Mouse (Mus musculus) forebrain, embryonic 13.5 days (tissue): ENCODE results near the gene Slc6a20a. TPM values are rescaled to one million over a fixed set of nuclear protein-coding genes. Genes with fewer than 3 reads are reported as not detected.

ENCODE experiments used
- ATAC-seq: fragments of 200-750 bp; cut with Nextera tagmentation; 2 replicates; pipeline ENCODE4 v1.8.0; 2017
- H3K27ac ChIP-seq: fragments of 300-500 bp; sonication (generic); 2 replicates; pipeline ENCODE4 v1.5.1; 2015; ENCODE audit warnings: inconsistent platforms, mild to moderate bottlenecking, moderate library complexity
- H3K27me3 ChIP-seq: fragments of 300-500 bp; sonication (generic); 2 replicates; pipeline ENCODE4 v1.6.1; 2015; ENCODE audit warnings: mild to moderate bottlenecking, inconsistent platforms
- H3K36me3 ChIP-seq: fragments of 300-500 bp; sonication (generic); 2 replicates; pipeline ENCODE4 v1.6.1; 2015; ENCODE audit warnings: mild to moderate bottlenecking, inconsistent platforms; ENCODE audit not compliant: poor library complexity, severe bottlenecking
- H3K4me1 ChIP-seq: fragments of 300-500 bp; sonication (generic); 2 replicates; pipeline ENCODE4 v1.6.1; 2015; ENCODE audit warnings: inconsistent platforms
- H3K4me2 ChIP-seq: fragments of 300-500 bp; sonication (generic); 2 replicates; pipeline ENCODE4 v1.6.1; 2015; ENCODE audit warnings: inconsistent platforms, mild to moderate bottlenecking, moderate library complexity
- H3K4me3 ChIP-seq: fragments of 300-500 bp; sonication (generic); 2 replicates; pipeline ENCODE4 v1.5.1; 2015; ENCODE audit warnings: mild to moderate bottlenecking, inconsistent platforms
- H3K9ac ChIP-seq: fragments of 300-500 bp; sonication (generic); 2 replicates; pipeline ENCODE4 v1.6.1; 2015; ENCODE audit warnings: mild to moderate bottlenecking, inconsistent platforms
- H3K9me3 ChIP-seq: fragments of 300-500 bp; sonication (generic); replicated peaks from 2 replicates; pipeline ENCODE4 v1.6.1; 2016; ENCODE audit warnings: inconsistent platforms
- WGBS: fragments of 180-500 bp; shearing (Covaris S2); methylation state at CpG from one replicate; pipeline ENCODE4 v1.1.7; 2015; 5-methylcytosine and 5-hydroxymethylcytosine counted together
- polyA plus RNA-seq: library from polyadenylated mRNA; unstranded; fragments of >200 nt; fragmentation: Nextera tagmentation; extraction: Ambion mirVana; gene quantifications from 2 replicates; pipeline ENCODE4 v1.2.1, GENCODE M21; 2015

Slc6a20a gene
- polyA plus RNA-seq, 1 experiment from 2014 or later: 0.77 TPM

- ATAC-seq: no peak
- Histone ChIP-seq H3K36me3 (no peaks in the 10 kb centered on the region), H3K27ac (no peak overlapping the region), H3K9ac (no peak overlapping the region), H3K4me2 (no peak overlapping the region), H3K27me3 (no peaks in the 10 kb centered on the region), H3K4me3 (no peak overlapping the region), H3K9me3 (no peaks in the 10 kb centered on the region), H3K4me1 (no peaks in the 10 kb centered on the region)
- 86% methylated on average over 3 of the region's 3 CpGs for WGBS
These were observed 47.0 kb downstream of the Slc6a20a start for GRCm38 (mm10) chr9:123631666-123632065.

GRCm38 (mm10) chr9:123625821-123626220 is 52.9 kb downstream of the Slc6a20a start:
- ATAC-seq: no peak
- Histone ChIP-seq H3K4me3 (no peak overlapping the region), H3K9me3 (no peaks in the 10 kb centered on the region), H3K27me3 (no peaks in the 10 kb centered on the region), H3K4me1 (no peaks in the 10 kb centered on the region), H3K27ac (no peak overlapping the region), H3K4me2 (no peak overlapping the region), H3K9ac (no peak overlapping the region), H3K36me3 (no peaks in the 10 kb centered on the region)
- WGBS: 94% methylated on average over 11 of the region's 11 CpGs

GRCm38 (mm10) chr9:123624741-123625140 is 53.9 kb downstream of the Slc6a20a start:
- H3K27me3 ChIP-seq: no peaks in the 10 kb centered on the region
- H3K4me1 ChIP-seq: no peaks in the 10 kb centered on the region
- no peak overlapping the region for H3K4me2 ChIP-seq
- H3K36me3 ChIP-seq: no peaks in the 10 kb centered on the region
- no peaks in the 10 kb centered on the region for H3K9me3 ChIP-seq
- WGBS: 84% methylated on average over 2 of the region's 2 CpGs
- no peak overlapping the region for H3K27ac ChIP-seq
- no peak overlapping the region for H3K4me3 ChIP-seq
- ATAC-seq: no peak
- no peak overlapping the region for H3K9ac ChIP-seq

- H3K9ac ChIP-seq: no peak overlapping the region
These were observed 58.2 kb downstream of the Slc6a20a start for GRCm38 (mm10) chr9:123620311-123621098.

GRCm38 (mm10) chr9:123601529-123601928 is 77.2 kb downstream of the Slc6a20a start:
- WGBS: 89% methylated on average over 1 of the region's 1 CpGs
- Histone ChIP-seq H3K36me3 (no peaks in the 10 kb centered on the region), H3K4me1 (no peaks in the 10 kb centered on the region), H3K9ac (no peak overlapping the region), H3K27ac (no peak overlapping the region), H3K9me3 (no peaks in the 10 kb centered on the region), H3K4me2 (no peak overlapping the region), H3K27me3 (no peaks in the 10 kb centered on the region), H3K4me3 (no peak overlapping the region)
- ATAC-seq: no peak

More at GRCm38 (mm10) chr9:123620311-123621098, 58.2 kb downstream of the Slc6a20a start:
- ATAC-seq: no peak
- H3K4me1 ChIP-seq: no peaks in the 10 kb centered on the region
- H3K9me3 ChIP-seq: no peaks in the 10 kb centered on the region
- H3K4me2 ChIP-seq: no peak overlapping the region
- no peak overlapping the region for H3K27ac ChIP-seq
- WGBS: 93% methylated on average over 5 of the region's 5 CpGs
- no peaks in the 10 kb centered on the region for H3K36me3 ChIP-seq
- H3K27me3 ChIP-seq: no peaks in the 10 kb centered on the region
- no peak overlapping the region for H3K4me3 ChIP-seq

- WGBS: 95% methylated on average over 2 of the region's 2 CpGs
- H3K9me3 ChIP-seq: no peaks in the 10 kb centered on the region
- H3K4me1 ChIP-seq: no peaks in the 10 kb centered on the region
- H3K27me3 ChIP-seq: no peaks in the 10 kb centered on the region
- no peak overlapping the region for H3K9ac ChIP-seq
- no peak overlapping the region for H3K27ac ChIP-seq
- ATAC-seq: no peak
- H3K4me2 ChIP-seq: no peak overlapping the region
- H3K4me3 ChIP-seq: no peak overlapping the region
- peaks cover 12% of the 10 kb centered on the region for H3K36me3 ChIP-seq
These were observed 81.3 kb downstream of the Slc6a20a start for GRCm38 (mm10) chr9:123597376-123597775.

- no peak overlapping the region for H3K27ac ChIP-seq
- no peaks in the 10 kb centered on the region for H3K27me3 ChIP-seq
- ATAC-seq: no peak
- H3K36me3 ChIP-seq: peaks cover 12% of the 10 kb centered on the region
- no peaks in the 10 kb centered on the region for H3K4me1 ChIP-seq
- H3K9ac ChIP-seq: no peak overlapping the region
- WGBS: 97% methylated on average over 2 of the region's 2 CpGs
- H3K9me3 ChIP-seq: no peaks in the 10 kb centered on the region
- no peak overlapping the region for H3K4me2 ChIP-seq
- H3K4me3 ChIP-seq: no peak overlapping the region
These were observed 81.8 kb downstream of the Slc6a20a start for GRCm38 (mm10) chr9:123596910-123597309.

- 96% methylated on average over 4 of the region's 4 CpGs for WGBS
- ATAC-seq: no peak
- Histone ChIP-seq H3K27me3 (no peaks in the 10 kb centered on the region), H3K36me3 (peaks cover 12% of the 10 kb centered on the region), H3K4me1 (no peaks in the 10 kb centered on the region), H3K9me3 (no peaks in the 10 kb centered on the region), H3K4me3 (no peak overlapping the region), H3K4me2 (no peak overlapping the region), H3K27ac (no peak overlapping the region), H3K9ac (no peak overlapping the region)
These were observed 83.5 kb downstream of the Slc6a20a start for GRCm38 (mm10) chr9:123595194-123595593.

- ATAC-seq: no peak
- H3K27me3 ChIP-seq: no peaks in the 10 kb centered on the region
- peaks cover 34% of the 10 kb centered on the region for H3K36me3 ChIP-seq
- no peaks in the 10 kb centered on the region for H3K4me1 ChIP-seq
- H3K27ac ChIP-seq: no peak overlapping the region
- no peak overlapping the region for H3K9ac ChIP-seq
- 89% methylated on average over 7 of the region's 7 CpGs for WGBS
- H3K4me3 ChIP-seq: no peak overlapping the region
- no peaks in the 10 kb centered on the region for H3K9me3 ChIP-seq
- no peak overlapping the region for H3K4me2 ChIP-seq
These were observed 89.3 kb downstream of the Slc6a20a start for GRCm38 (mm10) chr9:123589240-123589910.

Other genes starting within 250 kb of the Slc6a20a start
- gene Limd1, start 200.2 kb downstream of the Slc6a20a start, polyA plus RNA-seq: 28.0 and 31.5 TPM in 2 replicates
- 41.0 and 43.6 TPM in 2 replicates for gene Sacm1l, start 149.1 kb downstream of the Slc6a20a start, polyA plus RNA-seq
- 0.20 and 0.22 TPM in 2 replicates for gene Slc6a20b, start 46.3 kb downstream of the Slc6a20a start, polyA plus RNA-seq
- gene Ccr9, start 446 bp downstream of the Slc6a20a start, polyA plus RNA-seq: 0.09 and 0.17 TPM in 2 replicates
- 50.8 and 52.7 TPM in 2 replicates for gene Lztfl1, start 38.8 kb upstream of the Slc6a20a start, polyA plus RNA-seq
- gene Cxcr6, start 127.6 kb upstream of the Slc6a20a start, polyA plus RNA-seq: 0.08 and 0.18 TPM in 2 replicates
- 10.9 and 12.0 TPM in 2 replicates for gene Fyco1, start 173.0 kb upstream of the Slc6a20a start, polyA plus RNA-seq
- 0.10 TPM in 2 replicates for gene Xcr1, start 183.1 kb upstream of the Slc6a20a start, polyA plus RNA-seq